Mouse (Mus musculus) telencephalon, adult 2 months (tissue): ENCODE measurements around the gene Ankrd66.

ENCODE experiments used
- DNase-seq: peaks from one replicate; pipeline ENCODE4 v3.0.0-alpha.2; 2011; ENCODE audit warnings: low read depth, low spot score

Gene Ankrd66

GRCm38 (mm10) chr17:43543539-43543938, at the start of gene Ankrd66:
Gene Ankrd66 (minus strand): TSS chr17:43543639.
- DNase-seq = no peak

- peak; percentile 60 for DNase-seq
Observed at GRCm38 (mm10) chr17:43592296-43593291, 49.2 kb upstream of the Ankrd66 start.

- no peak for DNase-seq
Observed at GRCm38 (mm10) chr17:43590531-43590930, 47.1 kb upstream of the Ankrd66 start.

GRCm38 (mm10) chr17:43589750-43590149, 46.3 kb upstream of the Ankrd66 start:
- DNase-seq = no peak

- DNase-seq = no peak
Observed at GRCm38 (mm10) chr17:43587278-43587677, 43.8 kb upstream of the Ankrd66 start.

GRCm38 (mm10) chr17:43584771-43585170, 41.3 kb upstream of the Ankrd66 start:
- DNase-seq = no peak

- DNase-seq = no peak
Observed at GRCm38 (mm10) chr17:43581012-43581467, 37.6 kb upstream of the Ankrd66 start.

GRCm38 (mm10) chr17:43580456-43580855, 37.0 kb upstream of the Ankrd66 start:
- no peak for DNase-seq

- no peak for DNase-seq
Observed at GRCm38 (mm10) chr17:43573624-43574073, 30.2 kb upstream of the Ankrd66 start.

- no peak for DNase-seq
Observed at GRCm38 (mm10) chr17:43569287-43569686, 25.8 kb upstream of the Ankrd66 start.

- no peak for DNase-seq
Observed at GRCm38 (mm10) chr17:43567992-43568888, 24.8 kb upstream of the Ankrd66 start, which contains the start of gene Pla2g7. Gene Pla2g7 (plus strand): TSS chr17:43568098.

- DNase-seq = no peak
Observed at GRCm38 (mm10) chr17:43567593-43567991, 24.2 kb upstream of the Ankrd66 start.

GRCm38 (mm10) chr17:43563192-43563987, 20.0 kb upstream of the Ankrd66 start:
- DNase-seq = no peak

GRCm38 (mm10) chr17:43558678-43559077, 15.2 kb upstream of the Ankrd66 start:
- DNase-seq = no peak

GRCm38 (mm10) chr17:43557541-43558090, 14.2 kb upstream of the Ankrd66 start:
- DNase-seq = no peak

GRCm38 (mm10) chr17:43557104-43557503, 13.7 kb upstream of the Ankrd66 start:
- no peak for DNase-seq

- DNase-seq = no peak
Observed at GRCm38 (mm10) chr17:43554516-43555403, 11.3 kb upstream of the Ankrd66 start.

GRCm38 (mm10) chr17:43551122-43551630, 7.7 kb upstream of the Ankrd66 start:
- DNase-seq = no peak

GRCm38 (mm10) chr17:43544040-43544439, 601 bp upstream of the Ankrd66 start:
- DNase-seq = no peak
